Mouse (Mus musculus) embryonic facial prominence, embryonic 14.5 days (tissue): Measurements from ENCODE around the gene Gm6309. TPM values are rescaled to one million over a fixed set of nuclear protein-coding genes. Genes with fewer than 3 reads are reported as not detected.
"Not testable (repeated sequence)": the region's sequence is repeated elsewhere in the genome, so short reads cannot be mapped to it uniquely, and the experiment has no call there.

Experiments used
- ATAC-seq: fragments of 200-750 bp; cut with Nextera tagmentation; 2 replicates; pipeline ENCODE4 v1.8.0; 2017; ENCODE audit warnings: low read depth, moderate number of reproducible peaks, moderate TSS enrichment
- DNase-seq: peaks from one replicate; pipeline ENCODE4 v3.0.0-alpha.2; 2015; ENCODE audit warnings: low spot score
- H3K27ac ChIP-seq: fragments of 300-500 bp; sonication (generic); replicated peaks from 2 replicates; pipeline ENCODE4 v1.5.1; 2014; ENCODE audit warnings: low read depth, mild to moderate bottlenecking, low read length, moderate library complexity
- H3K27me3 ChIP-seq: fragments of 300-500 bp; sonication (generic); replicated peaks from 2 replicates; pipeline ENCODE4 v1.6.1; 2014; ENCODE audit warnings: low read length; ENCODE audit not compliant: control insufficient read depth, insufficient read depth
- H3K36me3 ChIP-seq: fragments of 300-500 bp; sonication (generic); 2 replicates; pipeline ENCODE4 v1.6.1; 2014; ENCODE audit warnings: low read length, mixed read lengths; ENCODE audit not compliant: control insufficient read depth, insufficient read depth
- H3K4me1 ChIP-seq: fragments of 300-500 bp; sonication (generic); 2 replicates; pipeline ENCODE4 v1.6.1; 2014; ENCODE audit warnings: antibody characterized with exemption, low read length; ENCODE audit not compliant: control insufficient read depth, insufficient read depth
- H3K4me2 ChIP-seq: fragments of 300-500 bp; sonication (generic); 2 replicates; pipeline ENCODE4 v1.6.1; 2014; ENCODE audit warnings: low read depth, mild to moderate bottlenecking, low read length, moderate library complexity, mixed read lengths
- H3K4me3 ChIP-seq: fragments of 300-500 bp; sonication (generic); 2 replicates; pipeline ENCODE4 v1.5.1; 2014; ENCODE audit warnings: low read depth, mild to moderate bottlenecking, low read length
- H3K9ac ChIP-seq: fragments of 300-500 bp; sonication (generic); 2 replicates; pipeline ENCODE4 v1.6.1; 2014; ENCODE audit warnings: low read depth, mild to moderate bottlenecking, low read length, moderate library complexity, mixed read lengths
- H3K9me3 ChIP-seq: fragments of 300-500 bp; sonication (generic); 2 replicates; pipeline ENCODE4 v1.6.1; 2016; ENCODE audit warnings: low read length; ENCODE audit not compliant: control insufficient read depth
- WGBS: fragments of 180-500 bp; shearing (Covaris S2); extraction: QIAGEN DNeasy Blood & Tissue Kit; methylation state at CpG from one replicate; pipeline ENCODE4 v1.1.7; 2014; 5-methylcytosine and 5-hydroxymethylcytosine counted together
- polyA plus RNA-seq: library from polyadenylated mRNA; unstranded; fragments of >200 nt; fragmentation: Nextera tagmentation; extraction: Ambion mirVana; gene quantifications from 2 replicates; pipeline ENCODE4 v1.2.1, GENCODE M21; 2014

Gene Gm6309
- polyA plus RNA-seq = not detected in 2 replicates

- not testable (repeated sequence) for H3K9ac ChIP-seq, H3K4me2 ChIP-seq, H3K4me1 ChIP-seq, H3K4me3 ChIP-seq, H3K36me3 ChIP-seq, H3K27ac ChIP-seq, DNase-seq, H3K27me3 ChIP-seq, ATAC-seq, H3K9me3 ChIP-seq
- 75% methylated on average over 2 of the region's 2 CpGs for WGBS
These were observed at the start of gene Gm6309 for GRCm38 (mm10) chr5:146170621-146171020. Gene Gm6309 (minus strand): TSS chr5:146170721.

- no peaks in the 10 kb centered on the region for H3K27me3 ChIP-seq
- peaks cover 82% of the 10 kb centered on the region for H3K36me3 ChIP-seq
- DNase-seq = no peak
- no peaks in the 10 kb centered on the region for H3K4me1 ChIP-seq
- H3K9me3 ChIP-seq = 0 out of 2 replicates have a peak, but pooled peaks cover 5% of the 10 kb centered on the region
- no peak overlapping the region for H3K9ac ChIP-seq
- H3K4me3 ChIP-seq = no peak overlapping the region
- no peak overlapping the region for H3K27ac ChIP-seq
- no peak for ATAC-seq
- 98% methylated on average over 5 of the region's 5 CpGs for WGBS
- H3K4me2 ChIP-seq = no peak overlapping the region
These were observed 35.0 kb upstream of the Gm6309 start for GRCm38 (mm10) chr5:146205537-146205936.

GRCm38 (mm10) chr5:146203921-146204320, 33.4 kb upstream of the Gm6309 start:
- Histone ChIP-seq H3K36me3 (peaks cover 69% of the 10 kb centered on the region), H3K27ac (no peak overlapping the region), H3K4me1 (no peaks in the 10 kb centered on the region), H3K4me3 (no peak overlapping the region), H3K9ac (no peak overlapping the region), H3K4me2 (no peak overlapping the region), H3K27me3 (no peaks in the 10 kb centered on the region), H3K9me3 (0 out of 2 replicates have a peak, but pooled peaks cover 5% of the 10 kb centered on the region)
- ATAC-seq (no peak), DNase-seq (no peak)
- WGBS = 78% methylated on average over 2 of the region's 2 CpGs

- no peaks in the 10 kb centered on the region for H3K27me3 ChIP-seq
- 96% methylated on average over 6 of the region's 6 CpGs for whole genome bisulfite sequencing
These were observed 30.1 kb upstream of the Gm6309 start for GRCm38 (mm10) chr5:146200580-146200979.

GRCm38 (mm10) chr5:146199540-146199939, 29.0 kb upstream of the Gm6309 start:
- no peak overlapping the region for H3K4me3 ChIP-seq
- 93% methylated on average over 2 of the region's 2 CpGs for WGBS
- no peaks in the 10 kb centered on the region for H3K27me3 ChIP-seq
- H3K9me3 ChIP-seq = 0 out of 2 replicates have a peak, but pooled peaks cover 5% of the 10 kb centered on the region
- no peak overlapping the region for H3K4me2 ChIP-seq
- no peak overlapping the region for H3K27ac ChIP-seq
- no peak overlapping the region for H3K9ac ChIP-seq
- ATAC-seq (no peak), DNase-seq (no peak)
- H3K36me3 ChIP-seq = peaks cover 26% of the 10 kb centered on the region
- H3K4me1 ChIP-seq = no peaks in the 10 kb centered on the region

More at GRCm38 (mm10) chr5:146200580-146200979, 30.1 kb upstream of the Gm6309 start:
- no peak overlapping the region for H3K9ac ChIP-seq
- no peak overlapping the region for H3K4me3 ChIP-seq
- H3K9me3 ChIP-seq = 0 out of 2 replicates have a peak, but pooled peaks cover 5% of the 10 kb centered on the region
- ATAC-seq = no peak
- H3K27ac ChIP-seq = no peak overlapping the region
- H3K36me3 ChIP-seq = peaks cover 36% of the 10 kb centered on the region
- H3K4me2 ChIP-seq = no peak overlapping the region
- DNase-seq = no peak
- H3K4me1 ChIP-seq = no peaks in the 10 kb centered on the region

- Histone ChIP-seq H3K9ac (no peak overlapping the region), H3K36me3 (peaks cover 21% of the 10 kb centered on the region), H3K4me1 (no peaks in the 10 kb centered on the region), H3K9me3 (0 out of 2 replicates have a peak, but pooled peaks cover 5% of the 10 kb centered on the region), H3K27ac (no peak overlapping the region), H3K4me3 (no peak overlapping the region), H3K27me3 (no peaks in the 10 kb centered on the region), H3K4me2 (no peak overlapping the region)
- no peak for ATAC-seq
- no peak for DNase-seq
These were observed 28.6 kb upstream of the Gm6309 start for GRCm38 (mm10) chr5:146199073-146199472.

- Histone ChIP-seq H3K27ac (no peak overlapping the region), H3K36me3 (no peaks in the 10 kb centered on the region), H3K9ac (no peak overlapping the region), H3K4me1 (no peaks in the 10 kb centered on the region), H3K4me2 (no peak overlapping the region), H3K9me3 (no peaks in the 10 kb centered on the region), H3K27me3 (no peaks in the 10 kb centered on the region), H3K4me3 (no peak overlapping the region)
- WGBS = 81% methylated on average over 8 of the region's 8 CpGs
- ATAC-seq = no peak
- no peak for DNase-seq
These were observed 22.8 kb upstream of the Gm6309 start for GRCm38 (mm10) chr5:146193360-146193759.

- DNase-seq (no peak), ATAC-seq (no peak)
- Histone ChIP-seq H3K4me2 (no peak overlapping the region), H3K27me3 (no peaks in the 10 kb centered on the region), H3K9ac (no peak overlapping the region), H3K4me1 (no peaks in the 10 kb centered on the region), H3K9me3 (no peaks in the 10 kb centered on the region), H3K36me3 (no peaks in the 10 kb centered on the region), H3K4me3 (no peak overlapping the region), H3K27ac (no peak overlapping the region)
- WGBS = 49% methylated on average over 3 of the region's 3 CpGs
These were observed 20.2 kb upstream of the Gm6309 start for GRCm38 (mm10) chr5:146190501-146191269.

- H3K9ac ChIP-seq = no peak overlapping the region
- H3K4me1 ChIP-seq = no peaks in the 10 kb centered on the region
- ATAC-seq (no peak), DNase-seq (no peak)
- no peak overlapping the region for H3K4me2 ChIP-seq
- no peaks in the 10 kb centered on the region for H3K9me3 ChIP-seq
- no peak overlapping the region for H3K4me3 ChIP-seq
- H3K36me3 ChIP-seq = no peaks in the 10 kb centered on the region
- WGBS = 58% methylated on average over 4 of the region's 4 CpGs
- no peaks in the 10 kb centered on the region for H3K27me3 ChIP-seq
- no peak overlapping the region for H3K27ac ChIP-seq
These were observed 19.6 kb upstream of the Gm6309 start for GRCm38 (mm10) chr5:146190093-146190492.
